ENCODE assay signal across 10 mouse cellular contexts in the genomic region with DNA sequence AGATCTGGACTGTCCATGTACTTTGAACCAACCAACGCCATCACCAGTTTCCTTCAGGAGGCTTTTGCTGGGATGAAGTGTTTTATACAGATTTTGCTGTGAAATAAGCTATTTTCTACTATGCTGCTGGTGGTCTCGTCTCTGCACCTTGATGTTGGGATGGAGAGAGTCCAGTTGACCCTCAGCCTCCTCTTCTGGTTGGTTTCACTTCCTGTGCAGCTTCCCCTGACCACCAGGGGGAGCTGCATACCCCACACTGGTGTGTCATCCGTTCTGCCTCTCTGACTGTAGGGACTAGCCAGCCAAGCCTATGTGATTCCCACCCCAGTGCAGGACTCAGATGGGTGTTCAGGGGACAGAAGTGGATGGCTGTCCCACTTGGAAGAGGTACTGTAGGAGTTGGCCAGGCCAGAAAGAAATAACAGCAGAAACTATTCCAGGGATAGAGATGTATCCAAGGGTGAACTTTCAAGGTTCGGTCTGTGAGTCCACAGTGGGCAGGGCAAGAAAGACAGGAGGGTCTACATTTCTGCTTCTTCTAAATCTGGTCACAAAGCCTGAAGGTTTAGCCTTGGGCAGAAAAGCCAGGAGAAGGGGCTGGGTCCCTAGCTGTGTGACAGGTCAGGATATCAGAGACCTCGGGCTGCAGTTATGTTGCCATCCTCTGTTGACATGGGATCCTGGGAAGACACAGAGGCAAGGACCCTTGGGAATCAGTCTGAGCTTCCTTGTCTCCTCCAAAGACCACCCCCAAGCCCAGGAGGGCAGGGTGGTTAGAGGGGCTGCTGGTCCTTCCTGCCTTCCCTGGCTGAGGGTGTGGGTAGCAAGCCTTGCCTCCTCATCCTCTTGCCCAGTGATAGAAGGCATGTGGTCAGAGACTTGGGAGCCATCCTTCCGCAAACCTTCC. TPM values are rescaled to one million over a fixed set of nuclear protein-coding genes. Genes with fewer than 3 reads are reported as not detected.
DNase-seq lines count a peak whose midpoint lies in the region; ATAC-seq and TF ChIP-seq lines count a peak whose summit lies in the region.
"Had no signal": no experiment of that assay in that cellular context is flagged by ENCODE, and none has a peak within 500 bp of the region (broad histone marks: within the 10 kb centered on the region; RNA-seq: fewer than 3 reads in every experiment).

No protein-coding gene starts in this region.

- peak; percentile 66 for DNase-seq in layer of hippocampus, adult 11-12 months (ENCODE audit: low spot score)
- DNase-seq in layer of hippocampus, adult 9-10 months (ENCODE audit: low spot score): no peak
- peak; percentile 69 for DNase-seq in adrenal gland, postnatal 25 days
- peak; percentile 70 for DNase-seq in retina, embryonic 14.5 days (ENCODE audit: low spot score)

- no peaks in the 10 kb centered on the region for H3K27me3 ChIP-seq in ES-Bruce4 (ENCODE audit: control insufficient read depth, insufficient read depth, low read length, poor library complexity, severe bottlenecking)
- H3K27me3 ChIP-seq in liver, embryonic 12.5 days (replicated peaks): no peaks in the 10 kb centered on the region
- H3K27me3 ChIP-seq in intestine, embryonic 15.5 days (replicated peaks): no peaks in the 10 kb centered on the region
- H3K27me3 ChIP-seq: lung, embryonic 15.5 days had no signal

- no peak for TF ChIP-seq POLR2A in ES-Bruce4 (IDR thresholded peaks at IDR 0.05; ENCODE audit: insufficient read depth, low read length)

- TF ChIP-seq CTCF in ES-Bruce4 (IDR thresholded peaks at IDR 0.05; ENCODE audit: low read depth, low read length): peak; percentile 90

- no peak overlapping the region for H3K4me3 ChIP-seq in ES-Bruce4 (ENCODE audit: low read depth, low read length)
- H3K4me3 ChIP-seq in liver, embryonic 12.5 days: no peak overlapping the region
- no peak overlapping the region for H3K4me3 ChIP-seq in intestine, embryonic 15.5 days (replicated peaks)
- H3K4me3 ChIP-seq: lung, embryonic 15.5 days had no signal

- no peak overlapping the region for H3K27ac ChIP-seq in ES-Bruce4 (ENCODE audit: insufficient read depth, low read length)
- H3K27ac ChIP-seq in liver, embryonic 12.5 days: no peak overlapping the region
- H3K27ac ChIP-seq in intestine, embryonic 15.5 days: no peak overlapping the region
- H3K27ac ChIP-seq: lung, embryonic 15.5 days had no signal

- ATAC-seq in granulocyte monocyte progenitor cell, adult 5-6 weeks (replicated peaks; ENCODE audit: poor library complexity, severe bottlenecking): peak; percentile 43
- ATAC-seq in liver, embryonic 12.5 days: peak; percentile 24; the same call in 1 of the 2 replicates
- ATAC-seq in intestine, embryonic 15.5 days: no peak

- no peak overlapping the region for H3K9ac ChIP-seq in ES-Bruce4 (ENCODE audit: low read depth, poor library complexity, severe bottlenecking)
- no peak overlapping the region for H3K9ac ChIP-seq in liver, embryonic 12.5 days
- H3K9ac ChIP-seq in intestine, embryonic 15.5 days: no peak overlapping the region
- H3K9ac ChIP-seq: lung, embryonic 15.5 days had no signal

- H3K36me3 ChIP-seq in ES-Bruce4 (ENCODE audit: control insufficient read depth, insufficient read depth, low read length, poor library complexity, severe bottlenecking): no peaks in the 10 kb centered on the region
- no peaks in the 10 kb centered on the region for H3K36me3 ChIP-seq in liver, embryonic 12.5 days
- no peaks in the 10 kb centered on the region for H3K36me3 ChIP-seq in intestine, embryonic 15.5 days
- H3K36me3 ChIP-seq: lung, embryonic 15.5 days had no signal

- H3K4me2 ChIP-seq in liver, embryonic 12.5 days: no peak overlapping the region
- H3K4me2 ChIP-seq in intestine, embryonic 15.5 days (replicated peaks): no peak overlapping the region
- H3K4me2 ChIP-seq: lung, embryonic 15.5 days had no signal

- peaks cover 2% of the 10 kb centered on the region for H3K4me1 ChIP-seq in ES-Bruce4 (ENCODE audit: control insufficient read depth, insufficient read depth, low read length)
- H3K4me1 ChIP-seq in liver, embryonic 12.5 days: peaks cover 11% of the 10 kb centered on the region
- no peaks in the 10 kb centered on the region for H3K4me1 ChIP-seq in intestine, embryonic 15.5 days (replicated peaks)
- H3K4me1 ChIP-seq: lung, embryonic 15.5 days had no signal

- no peaks in the 10 kb centered on the region for H3K9me3 ChIP-seq in ES-Bruce4 (replicated peaks; ENCODE audit: control insufficient read depth, insufficient read depth, low read length, poor library complexity, severe bottlenecking)
- H3K9me3 ChIP-seq in liver, embryonic 12.5 days (replicated peaks): no peaks in the 10 kb centered on the region
- H3K9me3 ChIP-seq in intestine, embryonic 15.5 days: no peaks in the 10 kb centered on the region
- H3K9me3 ChIP-seq: lung, embryonic 15.5 days had no signal

- 60% methylated on average over 6 of the region's 6 CpGs for WGBS in liver, embryonic 12.5 days (ENCODE audit: insufficient replicate concordance)
- WGBS in intestine, embryonic 15.5 days: 68% methylated on average over 6 of the region's 6 CpGs

- no peak for TF ChIP-seq EP300 in ES-Bruce4 (IDR thresholded peaks at IDR 0.05; ENCODE audit: insufficient read depth, low read depth, low read length)

RNA-seq across cellular contexts. Expression of gene Cd52, which starts 2.2 kb away (rescaled TPM):
- polyA plus RNA-seq in ES-Bruce4 (2011; ENCODE audit: insufficient read depth, insufficient read length, low read depth, missing spikeins): not detected in 2 replicates
- total RNA-seq in adrenal gland, postnatal 25 days (2021): 3.5 and 8.4 TPM in 2 replicates
- 240 and 247 TPM in 2 replicates for total RNA-seq in granulocyte monocyte progenitor cell, adult 5-6 weeks (2014; fragmentation: Nextera tagmentation)
- 259 and 330 TPM in 2 replicates for total RNA-seq in granulocyte monocyte progenitor cell, adult 5-6 weeks (2017)
- 18.5 and 21.5 TPM in 2 replicates for polyA plus RNA-seq in liver, embryonic 12.5 days (2016; fragmentation: Nextera tagmentation; extraction: Ambion mirVana)
- polyA plus RNA-seq in intestine, embryonic 15.5 days (2015; fragmentation: Nextera tagmentation; extraction: Ambion mirVana): 27.0 and 29.7 TPM in 2 replicates

RNA-seq across cellular contexts. Expression of gene Ubxn11, which starts 9.7 kb away (rescaled TPM):
- 10.4 and 11.6 TPM in 2 replicates for polyA plus RNA-seq in ES-Bruce4 (2011; ENCODE audit: insufficient read depth, insufficient read length, low read depth, missing spikeins)
- 8.1 and 9.4 TPM in 2 replicates for total RNA-seq in adrenal gland, postnatal 25 days (2021)
- total RNA-seq in granulocyte monocyte progenitor cell, adult 5-6 weeks (2014; fragmentation: Nextera tagmentation): 14.4 and 30.2 TPM in 2 replicates
- total RNA-seq in granulocyte monocyte progenitor cell, adult 5-6 weeks (2017): 4.8 and 11.2 TPM in 2 replicates
- 3.4 and 3.7 TPM in 2 replicates for polyA plus RNA-seq in liver, embryonic 12.5 days (2016; fragmentation: Nextera tagmentation; extraction: Ambion mirVana)
- polyA plus RNA-seq in intestine, embryonic 15.5 days (2015; fragmentation: Nextera tagmentation; extraction: Ambion mirVana): 4.4 and 6.0 TPM in 2 replicates

RNA-seq across cellular contexts. Expression of gene Crybg2, which starts 32.0 kb away (rescaled TPM):
- 19.2 and 26.1 TPM in 2 replicates for polyA plus RNA-seq in ES-Bruce4 (2011; ENCODE audit: insufficient read depth, insufficient read length, low read depth, missing spikeins)
- 0.15 TPM in 1 of 2 replicates, not detected in the other for total RNA-seq in adrenal gland, postnatal 25 days (2021)
- total RNA-seq in granulocyte monocyte progenitor cell, adult 5-6 weeks (2014; fragmentation: Nextera tagmentation): 0.38 and 1.3 TPM in 2 replicates
- not detected in 2 replicates for total RNA-seq in granulocyte monocyte progenitor cell, adult 5-6 weeks (2017)
- 0.71 and 0.82 TPM in 2 replicates for polyA plus RNA-seq in liver, embryonic 12.5 days (2016; fragmentation: Nextera tagmentation; extraction: Ambion mirVana)
- 14.9 and 16.6 TPM in 2 replicates for polyA plus RNA-seq in intestine, embryonic 15.5 days (2015; fragmentation: Nextera tagmentation; extraction: Ambion mirVana)

RNA-seq across cellular contexts. Expression of gene Sh3bgrl3, which starts 36.0 kb away (rescaled TPM):
- 105 and 106 TPM in 2 replicates for polyA plus RNA-seq in ES-Bruce4 (2011; ENCODE audit: insufficient read depth, insufficient read length, low read depth, missing spikeins)
- 62.5 and 73.2 TPM in 2 replicates for total RNA-seq in adrenal gland, postnatal 25 days (2021)
- total RNA-seq in granulocyte monocyte progenitor cell, adult 5-6 weeks (2014; fragmentation: Nextera tagmentation): 841 and 871 TPM in 2 replicates
- total RNA-seq in granulocyte monocyte progenitor cell, adult 5-6 weeks (2017): 333 and 394 TPM in 2 replicates
- 187 and 205 TPM in 2 replicates for polyA plus RNA-seq in liver, embryonic 12.5 days (2016; fragmentation: Nextera tagmentation; extraction: Ambion mirVana)
- polyA plus RNA-seq in intestine, embryonic 15.5 days (2015; fragmentation: Nextera tagmentation; extraction: Ambion mirVana): 362 and 375 TPM in 2 replicates

RNA-seq across cellular contexts. Expression of gene Zfp683, which starts 39.0 kb away (rescaled TPM):
- not detected in 2 replicates for polyA plus RNA-seq in ES-Bruce4 (2011; ENCODE audit: insufficient read depth, insufficient read length, low read depth, missing spikeins)
- total RNA-seq in adrenal gland, postnatal 25 days (2021): not detected in 2 replicates
- total RNA-seq in granulocyte monocyte progenitor cell, adult 5-6 weeks (2014; fragmentation: Nextera tagmentation): not detected in 2 replicates
- not detected in 2 replicates for total RNA-seq in granulocyte monocyte progenitor cell, adult 5-6 weeks (2017)
- polyA plus RNA-seq in liver, embryonic 12.5 days (2016; fragmentation: Nextera tagmentation; extraction: Ambion mirVana): not detected in 2 replicates
- not detected in 2 replicates for polyA plus RNA-seq in intestine, embryonic 15.5 days (2015; fragmentation: Nextera tagmentation; extraction: Ambion mirVana)
- polyA plus RNA-seq: frontal cortex, adult 2 months; lung, embryonic 15.5 days had no signal

Comparison
In these comparisons a context has a peak if more than half of its experiments do, and no peak if none do; other contexts are left out.
1. RNA of gene Cd52, which starts 2.2 kb away (polyA plus RNA-seq): 27.0 to 29.7 TPM in intestine, embryonic 15.5 days and 18.5 to 21.5 TPM in liver, embryonic 12.5 days; not detected in ES-Bruce4; every median in the first group is over 10 times any median in the second.